Mouse (Mus musculus): ENCODE data around the gene Inip.
"Not testable (repeated sequence)": the region's sequence is repeated elsewhere in the genome, so short reads cannot be mapped to it uniquely, and the experiment has no call there.

- TF ChIP-seq POLR2A (IDR thresholded peaks at IDR 0.05; ENCODE audit: low read depth, low read length); CTCF (IDR thresholded peaks at IDR 0.05; ENCODE audit: borderline replicate concordance, insufficient read depth, low read length): not testable (repeated sequence)
These were observed 7.8 kb downstream of the Inip start for GRCm38 (mm10) chr4:59793626-59794025.

Data from embryonic fibroblast, embryonic 13.5 days (primary cell).